Mouse (Mus musculus) CH12.LX (cell line): ENCODE results near the gene Tdrd9. TPM values are rescaled to one million over a fixed set of nuclear protein-coding genes. Genes with fewer than 3 reads are reported as not detected.

Source experiments
- DNase-seq: peaks from one replicate; pipeline ENCODE4 v3.0.0-alpha.2; 2013; ENCODE audit errors: extremely low read depth
- H3K27ac ChIP-seq: 2 replicates; pipeline ENCODE4 v1.5.1; 2012; ENCODE audit warnings: low read depth, mild to moderate bottlenecking, control low read depth, moderate library complexity; ENCODE audit not compliant: insufficient read depth
- H3K27me3 ChIP-seq: replicated peaks from 2 replicates; pipeline ENCODE3; 2012; ENCODE audit warnings: inconsistent platforms
- H3K36me3 ChIP-seq, 2 experiments: replicated peaks in 1 of 2; 2 replicates each; pipeline versions ENCODE3 to v1.6.1; 2012; ENCODE audit warnings: inconsistent platforms in 1 of 2, low read length in 1 of 2, mild to moderate bottlenecking in 1 of 2, mixed read lengths in 1 of 2, moderate library complexity in 1 of 2; ENCODE audit not compliant: control insufficient read depth in 1 of 2, insufficient read depth in 1 of 2
- H3K4me1 ChIP-seq, 2 experiments: 2 replicates each; pipeline ENCODE4 v1.6.1; 2012; ENCODE audit warnings: inconsistent platforms in 1 of 2, moderate library complexity in 1 of 2; ENCODE audit not compliant: insufficient read depth in 2 of 2, control insufficient read depth in 1 of 2
- H3K4me2 ChIP-seq: 2 replicates; pipeline ENCODE4 v1.6.1; 2012; ENCODE audit warnings: low read depth, mild to moderate bottlenecking, control low read depth; ENCODE audit not compliant: poor library complexity, insufficient read depth, severe bottlenecking
- H3K4me3 ChIP-seq, 3 experiments: fragments of 150-350 bp in 1 of 3; sonication (generic) in 1 of 3; replicated peaks in 1 of 3; 2 replicates each; pipeline versions ENCODE3 to v1.5.1; 2011 to 2012; ENCODE audit warnings: low read depth in 2 of 3, low read length in 2 of 3, mild to moderate bottlenecking in 2 of 3, moderate library complexity in 2 of 3, control low read depth in 1 of 3, improper control_type of control experiment in 1 of 3, inconsistent platforms in 1 of 3, mixed read lengths in 1 of 3; ENCODE audit not compliant: poor library complexity in 1 of 3
- H3K79me2 ChIP-seq: replicated peaks from 2 replicates; pipeline ENCODE4 v1.6.1; 2012; ENCODE audit warnings: mild to moderate bottlenecking, moderate library complexity; ENCODE audit not compliant: control insufficient read depth, poor library complexity, insufficient read depth, severe bottlenecking; ENCODE audit errors: extremely low read depth
- H3K9ac ChIP-seq: 2 replicates; pipeline ENCODE4 v1.6.1; 2012; ENCODE audit warnings: low read depth, mild to moderate bottlenecking, control low read depth, moderate library complexity; ENCODE audit not compliant: insufficient read depth
- H3K9me3 ChIP-seq: replicated peaks from 2 replicates; pipeline ENCODE3; 2012; ENCODE audit warnings: low read length, inconsistent platforms, mixed read lengths
- ETS1 ChIP-seq: conservative IDR thresholded peaks from 2 replicates; pipeline ENCODE4 v1.6.1; 2012; ENCODE audit warnings: low read depth, mild to moderate bottlenecking, inconsistent platforms, low read length, improper control_type of control experiment, moderate library complexity
- HCFC1 ChIP-seq: IDR thresholded peaks from 2 replicates; pipeline ENCODE4 v1.6.1; 2012; ENCODE audit warnings: low read depth, mild to moderate bottlenecking, inconsistent platforms, low read length, improper control_type of control experiment
- IRF4 ChIP-seq: IDR thresholded peaks from 2 replicates; pipeline ENCODE4 v1.6.1; 2014; ENCODE audit warnings: low read depth, mild to moderate bottlenecking, inconsistent platforms, low read length, improper control_type of control experiment
- JUND ChIP-seq: conservative IDR thresholded peaks from 2 replicates; pipeline ENCODE4 v1.6.1; 2011; ENCODE audit warnings: low read depth, low read length, improper control_type of control experiment
- MAFK ChIP-seq: IDR thresholded peaks from 2 replicates; pipeline ENCODE4 v1.6.1; 2011; ENCODE audit warnings: low read length, improper control_type of control experiment; ENCODE audit not compliant: insufficient replicate concordance
- MAX ChIP-seq: IDR thresholded peaks from 2 replicates; pipeline ENCODE4 v1.6.1; 2011; ENCODE audit warnings: low read length, improper control_type of control experiment
- MAZ ChIP-seq: IDR thresholded peaks from 2 replicates; pipeline ENCODE4 v1.6.1; 2012; ENCODE audit warnings: low read depth, mild to moderate bottlenecking, inconsistent platforms, low read length, improper control_type of control experiment, moderate library complexity
- MXI1 ChIP-seq: IDR thresholded peaks from 2 replicates; pipeline ENCODE4 v1.6.1; 2011; ENCODE audit warnings: mild to moderate bottlenecking, low read depth, low read length, improper control_type of control experiment
- NELFE ChIP-seq: IDR thresholded peaks from 2 replicates; pipeline ENCODE4 v1.6.1; 2011; ENCODE audit warnings: low read depth, low read length, improper control_type of control experiment
- NRF1 ChIP-seq: IDR thresholded peaks from 2 replicates; pipeline ENCODE4 v1.6.1; 2014; ENCODE audit warnings: low read depth, mild to moderate bottlenecking, inconsistent platforms, low read length, improper control_type of control experiment, moderate library complexity
- PAX5 ChIP-seq: IDR thresholded peaks from 2 replicates; pipeline ENCODE4 v1.6.1; 2012; ENCODE audit warnings: low read length, inconsistent platforms, mixed read lengths
- POLR2AphosphoS2 ChIP-seq: IDR thresholded peaks from 2 replicates; pipeline ENCODE4 v1.6.1; 2011; ENCODE audit warnings: low read depth, low read length, improper control_type of control experiment
- RAD21 ChIP-seq: IDR thresholded peaks from 2 replicates; pipeline ENCODE4 v1.6.1; 2011; ENCODE audit warnings: low read depth, mild to moderate bottlenecking, low read length, improper control_type of control experiment, moderate library complexity
- RCOR1 ChIP-seq: conservative IDR thresholded peaks from 2 replicates; pipeline ENCODE4 v1.6.1; 2012; ENCODE audit warnings: low read depth, mild to moderate bottlenecking, inconsistent platforms, low read length, improper control_type of control experiment
- TCF12 ChIP-seq: IDR thresholded peaks from 2 replicates; pipeline ENCODE4 v1.6.1; 2014; ENCODE audit warnings: low read depth, mild to moderate bottlenecking, inconsistent platforms, low read length, improper control_type of control experiment
- USF2 ChIP-seq: conservative IDR thresholded peaks from 2 replicates; pipeline ENCODE4 v1.6.1; 2011; ENCODE audit warnings: low read depth, low read length, improper control_type of control experiment
- ZC3H11A ChIP-seq: IDR thresholded peaks from 2 replicates; pipeline ENCODE4 v1.6.1; 2012; ENCODE audit warnings: low read depth, mild to moderate bottlenecking, inconsistent platforms, low read length, improper control_type of control experiment
- dilution Hi-C: fragments of 300-500 bp; cut with MboI; formaldehyde crosslinking; loops from 2 replicates; pipeline ENCODE4 v1.14.3; 2020; ENCODE audit warnings: low sequenced_read_pairs; ENCODE audit not compliant: extremely low pct_unique_long_range_greater_than_20kb, extremely low pct_ligation_motif_present
- in situ Hi-C: fragments of 300-500 bp; cut with MboI; formaldehyde crosslinking; loops from 3 replicates; pipeline ENCODE4 v1.14.3; 2019; ENCODE audit warnings: low sequenced_read_pairs, low pct_ligation_motif_present, low pct_unique_long_range_greater_than_20kb, mixed read lengths
- polyA plus RNA-seq: library from polyadenylated mRNA; unstranded; fragments of >175 nt; gene quantifications from 2 replicates; pipeline ENCODE4 v1.2.1, GENCODE M21; 2012; ENCODE audit warnings: low read depth; ENCODE audit not compliant: insufficient read length
- total RNA-seq, 2 experiments: library from RNA; depleted of rRNA; stranded (reverse); fragments of 300-350 nt in 1 of 2; fragments of >200 nt in 1 of 2; gene quantifications; 2 replicates each; pipeline ENCODE4 v1.2.3; 2012 to 2014

Gene Tdrd9
- total and polyA plus RNA-seq, 3 experiments = not detected

DNA sequence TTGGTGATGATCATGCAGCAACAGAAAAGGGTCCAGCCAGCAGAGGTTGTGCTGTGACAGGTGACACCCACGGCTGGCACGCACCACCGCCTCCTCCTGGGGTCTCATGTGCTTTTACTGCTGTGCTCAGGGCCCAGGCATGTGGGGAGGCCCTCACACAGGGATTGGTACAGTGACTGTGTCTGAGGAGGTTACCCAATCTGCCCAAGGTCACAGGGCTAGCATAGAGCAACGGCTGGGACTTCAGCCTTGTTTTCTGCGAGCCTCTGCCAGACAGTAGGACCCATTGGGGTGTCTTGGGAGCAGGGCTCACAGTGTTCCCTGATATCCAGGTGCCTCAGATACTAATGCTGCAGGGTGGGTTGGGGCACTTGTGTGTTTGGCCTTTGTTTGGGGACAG lies 140.0 kb downstream of the Tdrd9 start:
- Histone ChIP-seq H3K4me1 (no peaks in the 10 kb centered on the region), H3K4me3 (no peak overlapping the region), H3K27me3 (peaks cover 83% of the 10 kb centered on the region), H3K4me2 (no peak overlapping the region), H3K9ac (no peak overlapping the region), H3K27ac (no peak overlapping the region), H3K36me3 (no peaks in the 10 kb centered on the region), H3K9me3 (no peaks in the 10 kb centered on the region), H3K79me2 (no peaks in the 10 kb centered on the region)
- no peak for DNase-seq
- dilution Hi-C loops = no loop called here
- in situ Hi-C loops = no loop called here
- no peak for TF ChIP-seq MAFK
- TF ChIP-seq IRF4 = no peak
- TF ChIP-seq ZC3H11A = no peak
- no peak for TF ChIP-seq JUND
- TF ChIP-seq, all 38 proteins: peak for 0

DNA sequence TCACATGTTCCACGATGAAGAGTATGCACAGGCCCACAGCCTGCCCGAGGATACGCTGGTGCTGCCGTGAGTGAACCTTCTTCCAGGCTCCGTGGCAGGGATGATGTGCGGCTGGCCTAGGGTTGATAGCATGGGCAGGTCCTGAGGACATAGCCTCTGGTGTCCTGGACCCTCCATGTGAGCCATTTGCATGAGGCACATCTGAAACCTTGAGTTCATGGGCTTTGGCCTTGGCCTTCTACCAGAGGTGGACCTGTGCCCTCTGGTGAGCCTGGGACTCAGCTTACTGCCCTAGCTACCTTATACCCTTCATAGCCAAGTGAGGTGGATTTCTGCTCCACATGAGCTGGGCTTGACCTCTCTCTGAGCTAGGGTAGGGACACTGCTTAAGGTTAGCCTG lies 140.9 kb downstream of the Tdrd9 start:
- Histone ChIP-seq H3K9me3 (no peaks in the 10 kb centered on the region), H3K4me1 (no peaks in the 10 kb centered on the region), H3K79me2 (no peaks in the 10 kb centered on the region), H3K4me3 (no peak overlapping the region), H3K4me2 (no peak overlapping the region), H3K9ac (no peak overlapping the region), H3K36me3 (no peaks in the 10 kb centered on the region), H3K27ac (no peak overlapping the region), H3K27me3 (peaks cover 83% of the 10 kb centered on the region)
- in situ Hi-C loops (no loop called here), dilution Hi-C loops (no loop called here)
- TF ChIP-seq NELFE (no peak), TCF12 (no peak), POLR2AphosphoS2 (no peak), RAD21 (no peak), MXI1 (no peak), NRF1 (no peak), MAZ (no peak), PAX5 (no peak), ETS1 (no peak), RCOR1 (no peak), HCFC1 (no peak), JUND (no peak), USF2 (no peak), MAX (no peak)
- TF ChIP-seq, all 38 proteins: peak for 0
- no peak for DNase-seq
